Mouse (Mus musculus) heart, adult 2 months (tissue): ENCODE data around the gene Pcf11. TPM values are rescaled to one million over a fixed set of nuclear protein-coding genes. Genes with fewer than 3 reads are reported as not detected.

Source experiments
- DNase-seq, 2 experiments: peaks; one replicate each; pipeline ENCODE4 v3.0.0; 2021
- H3K27ac ChIP-seq: fragments of 200-600 bp; 2 replicates; pipeline ENCODE4 v1.8.1; 2022
- H3K27me3 ChIP-seq: fragments of 200-500 bp; 2 replicates; pipeline ENCODE4 v1.6.1; 2012; ENCODE audit warnings: mild to moderate bottlenecking, low read length, inconsistent platforms, mixed read lengths; ENCODE audit not compliant: control insufficient read depth, insufficient read depth
- H3K36me3 ChIP-seq: fragments of 200-500 bp; 2 replicates; pipeline ENCODE4 v1.6.1; 2012; ENCODE audit warnings: low read length, inconsistent platforms; ENCODE audit not compliant: control insufficient read depth, insufficient read depth
- H3K4me1 ChIP-seq: fragments of 200-500 bp; 2 replicates; pipeline ENCODE4 v1.6.1; 2011; ENCODE audit warnings: low read length; ENCODE audit not compliant: control insufficient read depth, insufficient read depth
- H3K4me3 ChIP-seq: fragments of 200-600 bp; 2 replicates; pipeline ENCODE4 v1.8.1; 2022
- H3K79me2 ChIP-seq: fragments of 200-500 bp; replicated peaks from 2 replicates; pipeline ENCODE4 v1.6.1; 2012; ENCODE audit warnings: mild to moderate bottlenecking, inconsistent platforms, low read length, moderate library complexity, mixed read lengths; ENCODE audit not compliant: control insufficient read depth, insufficient read depth
- H3K9ac ChIP-seq: fragments of 200-500 bp; 2 replicates; pipeline ENCODE4 v1.6.1; 2012; ENCODE audit warnings: low read depth, mild to moderate bottlenecking, control low read depth, inconsistent platforms, low read length, mixed read lengths
- CTCF ChIP-seq: fragments of 200-600 bp; IDR thresholded peaks from 2 replicates; pipeline ENCODE4 v1.8.1; 2022; ENCODE audit warnings: antibody characterized with exemption, mild to moderate bottlenecking, moderate library complexity
- EP300 ChIP-seq: fragments of 200-500 bp; IDR thresholded peaks from 2 replicates; pipeline ENCODE4 v1.6.1; 2011; ENCODE audit warnings: low read depth, low read length, control low read depth; ENCODE audit not compliant: insufficient read depth
- POLR2A ChIP-seq: fragments of 200-500 bp; IDR thresholded peaks from 2 replicates; pipeline ENCODE4 v1.6.1; 2011; ENCODE audit warnings: mild to moderate bottlenecking, low read depth, low read length, control low read depth; ENCODE audit not compliant: insufficient read depth
- WGBS: fragments of 180-500 bp; shearing (Covaris S2); methylation state at CpG from one replicate; pipeline ENCODE4 v1.1.7; 2018; 5-methylcytosine and 5-hydroxymethylcytosine counted together
- intact Hi-C: fragments of 180-260 bp; cut with DNase I; formaldehyde crosslinking; loops from one replicate; pipeline ENCODE4 v1.15.1; 2025
- polyA plus RNA-seq: library from polyadenylated mRNA; depleted of rRNA; stranded (reverse); fragments of >200 nt; gene quantifications from 2 replicates; pipeline ENCODE4 v1.2.3, GENCODE M21; 2012
- total RNA-seq, 2 experiments: library from RNA; stranded (reverse); gene quantifications; 2 replicates each; pipeline ENCODE4 v1.2.3; 2021

Pcf11 gene
- total and polyA plus RNA-seq, 3 experiments = 8.7 to 25.0 (median 22.4) TPM

DNA sequence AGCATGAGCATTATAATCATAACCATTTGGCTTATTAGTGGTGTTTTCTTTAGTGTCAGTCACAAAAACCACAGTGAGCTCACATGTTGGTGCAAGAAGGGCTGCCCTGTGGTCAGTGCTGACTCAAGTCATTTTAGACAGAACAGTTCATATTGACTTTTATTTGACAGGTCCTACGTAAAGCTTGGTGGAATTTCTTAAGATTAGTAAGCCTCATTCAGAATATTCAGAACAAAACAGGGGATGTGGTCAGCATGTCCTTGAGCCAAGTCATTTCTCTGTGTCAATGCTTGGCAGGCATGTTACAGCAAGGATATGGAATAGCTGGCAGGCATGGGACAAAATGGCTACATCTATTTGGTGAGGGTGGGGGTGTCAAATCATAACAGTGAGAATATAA lies 33.9 kb upstream of the Pcf11 start:
- H3K36me3 ChIP-seq = no peaks in the 10 kb centered on the region
- H3K9ac ChIP-seq = no peak overlapping the region
- DNase-seq = no peak
- H3K4me3 ChIP-seq = no peak overlapping the region
- TF ChIP-seq EP300 (no peak), CTCF (no peak), POLR2A (no peak)
- no peak overlapping the region for H3K27ac ChIP-seq
- H3K27me3 ChIP-seq = no peaks in the 10 kb centered on the region
- intact Hi-C loops = no loop called here
- WGBS = 70% methylated on average over 1 of the region's 1 CpGs
- H3K79me2 ChIP-seq = no peaks in the 10 kb centered on the region
- no peaks in the 10 kb centered on the region for H3K4me1 ChIP-seq

DNA sequence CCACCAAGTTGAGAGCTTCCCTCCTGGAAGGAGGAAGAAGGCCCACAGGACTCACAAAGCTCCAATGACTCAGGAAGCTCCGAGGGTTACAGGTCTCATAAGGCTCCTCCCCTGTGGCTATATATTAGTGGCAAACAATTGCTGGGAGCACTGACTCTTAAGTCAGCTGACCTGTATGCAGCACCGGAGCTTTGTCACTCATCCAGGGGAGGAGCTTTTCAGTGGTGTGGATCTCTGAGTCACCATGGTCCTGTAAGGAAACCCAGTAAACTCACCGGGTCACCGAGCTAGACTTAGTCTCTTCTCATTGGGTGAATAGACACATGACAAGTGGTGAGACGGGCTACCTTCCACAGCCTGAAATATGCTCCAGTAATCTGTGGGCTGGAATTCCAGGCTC lies 29.0 kb upstream of the Pcf11 start:
- no peak overlapping the region for H3K9ac ChIP-seq
- no peaks in the 10 kb centered on the region for H3K27me3 ChIP-seq
- TF ChIP-seq POLR2A (no peak), CTCF (no peak), EP300 (no peak)
- WGBS = 49% methylated on average over 5 of the region's 5 CpGs
- intact Hi-C loops = no loop called here
- H3K4me3 ChIP-seq = no peak overlapping the region
- H3K27ac ChIP-seq = no peak overlapping the region
- H3K4me1 ChIP-seq = no peaks in the 10 kb centered on the region
- H3K79me2 ChIP-seq = no peaks in the 10 kb centered on the region
- no peak for DNase-seq
- H3K36me3 ChIP-seq = no peaks in the 10 kb centered on the region

DNA sequence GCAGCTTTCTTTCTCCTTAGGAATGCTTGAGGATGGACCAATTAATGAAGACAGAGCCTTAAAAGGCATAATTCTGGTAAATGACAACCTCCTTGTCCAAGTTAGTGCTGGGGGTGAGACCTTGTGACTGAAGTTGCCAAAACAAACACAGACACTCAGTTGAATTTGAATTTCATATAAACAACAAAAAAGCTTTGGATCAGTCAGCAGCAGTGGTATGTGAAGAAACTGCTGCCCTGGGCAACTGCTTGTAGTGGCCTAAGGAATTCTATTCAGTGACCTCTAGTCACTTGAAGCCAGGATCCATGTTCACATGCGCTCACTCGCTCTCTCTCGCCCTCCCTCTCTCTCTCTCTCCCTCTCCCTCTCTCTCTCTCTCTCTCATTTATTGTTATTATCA lies 26.7 kb upstream of the Pcf11 start:
- intact Hi-C loops = no loop called here
- H3K4me1 ChIP-seq = no peaks in the 10 kb centered on the region
- H3K36me3 ChIP-seq = no peaks in the 10 kb centered on the region
- no peak overlapping the region for H3K27ac ChIP-seq
- no peaks in the 10 kb centered on the region for H3K79me2 ChIP-seq
- no peak for DNase-seq
- 87% methylated on average over 3 of the region's 3 CpGs for WGBS
- no peak for TF ChIP-seq CTCF
- TF ChIP-seq POLR2A = no peak
- TF ChIP-seq EP300 = no peak
- no peak overlapping the region for H3K4me3 ChIP-seq
- H3K9ac ChIP-seq = no peak overlapping the region
- no peaks in the 10 kb centered on the region for H3K27me3 ChIP-seq

DNA sequence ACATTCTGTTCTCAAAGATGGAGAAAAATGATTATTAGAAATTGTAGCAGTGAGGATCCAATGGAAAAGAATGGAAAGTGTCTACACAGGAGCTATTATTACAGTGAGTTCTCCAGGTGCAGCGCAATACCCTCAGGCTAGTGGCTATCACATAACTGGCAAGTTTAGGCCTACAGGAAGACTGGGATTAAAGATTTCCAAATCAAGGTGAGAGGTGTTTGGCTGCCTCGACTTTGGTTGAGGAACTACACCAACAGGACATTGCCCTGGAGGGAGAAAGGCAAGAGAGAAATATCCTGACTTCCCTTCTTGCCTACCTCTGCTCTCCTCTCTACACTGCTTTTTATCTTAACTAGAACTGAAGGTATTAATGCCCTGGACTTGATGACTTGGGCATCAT lies 19.4 kb upstream of the Pcf11 start:
- no peaks in the 10 kb centered on the region for H3K36me3 ChIP-seq
- no peak overlapping the region for H3K27ac ChIP-seq
- no peaks in the 10 kb centered on the region for H3K27me3 ChIP-seq
- TF ChIP-seq EP300 = no peak
- 79% methylated on average over 2 of the region's 2 CpGs for WGBS
- H3K4me1 ChIP-seq = no peaks in the 10 kb centered on the region
- H3K79me2 ChIP-seq = no peaks in the 10 kb centered on the region
- no peak overlapping the region for H3K4me3 ChIP-seq
- no peak for DNase-seq
- no peak overlapping the region for H3K9ac ChIP-seq
- intact Hi-C loops = no loop called here

DNA sequence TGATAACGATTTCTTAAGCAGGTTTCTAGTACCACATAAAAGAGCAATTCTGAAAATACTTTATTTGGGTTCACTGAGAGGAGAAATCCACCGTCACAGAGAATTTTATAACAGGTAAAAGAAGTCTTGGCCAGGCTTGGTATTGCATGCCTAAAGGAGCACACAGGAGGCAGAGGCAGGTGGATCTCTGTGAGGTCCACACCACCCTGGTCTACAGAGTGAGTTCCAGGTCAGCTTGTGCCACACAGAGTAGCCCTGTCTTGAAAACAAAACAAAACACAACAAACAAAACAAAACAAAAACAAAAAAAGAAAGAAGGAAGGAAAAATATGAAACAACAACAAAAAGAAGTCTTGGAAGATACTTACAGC lies 18.6 kb upstream of the Pcf11 start:
- intact Hi-C loops = no loop called here
- no peak for TF ChIP-seq EP300
- TF ChIP-seq POLR2A = no peak
- TF ChIP-seq CTCF = no peak
- H3K9ac ChIP-seq = no peak overlapping the region
- H3K4me1 ChIP-seq = no peaks in the 10 kb centered on the region
- no peaks in the 10 kb centered on the region for H3K27me3 ChIP-seq
- H3K27ac ChIP-seq = no peak overlapping the region
- 89% methylated on average over 2 of the region's 2 CpGs for WGBS
- no peak overlapping the region for H3K4me3 ChIP-seq
- H3K36me3 ChIP-seq = no peaks in the 10 kb centered on the region
- H3K79me2 ChIP-seq = no peaks in the 10 kb centered on the region
- DNase-seq = no peak

DNA sequence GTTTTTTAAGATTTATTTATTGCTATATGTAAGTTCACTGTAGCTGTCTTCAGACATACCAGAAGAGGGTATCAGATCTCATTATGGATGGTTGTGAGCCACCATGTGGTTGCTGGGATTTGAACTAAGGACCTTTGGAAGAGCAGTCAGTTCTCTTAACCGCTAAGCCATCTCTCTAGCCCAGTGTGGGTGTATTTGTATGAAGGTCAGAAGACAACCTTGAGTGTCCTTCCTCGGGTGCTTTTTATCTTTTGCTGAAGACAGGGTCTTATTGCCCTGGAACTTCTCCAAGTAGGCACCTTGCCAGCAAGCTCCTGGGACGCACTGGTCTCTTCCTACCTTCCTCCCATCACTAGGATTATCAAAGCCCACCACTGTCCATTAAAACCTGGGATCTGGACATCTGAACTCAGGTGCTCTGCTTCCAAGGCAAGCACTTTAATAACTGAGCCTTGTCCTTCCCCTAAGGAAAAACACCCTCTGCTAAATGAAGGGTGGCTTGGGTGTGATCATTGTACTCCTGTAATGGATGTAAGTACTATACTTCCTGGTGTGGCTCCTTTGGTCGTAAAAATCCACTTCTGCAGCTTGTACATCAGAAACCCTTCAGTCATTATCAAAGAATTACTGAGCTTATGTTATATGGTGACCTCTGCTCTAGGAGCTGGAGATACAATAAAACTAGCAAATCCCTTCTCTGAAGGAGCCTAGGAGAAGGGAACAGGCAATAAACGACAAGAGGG lies 18.0 kb upstream of the Pcf11 start:
- intact Hi-C loops = no loop called here
- WGBS = 44% methylated on average over 5 of the region's 5 CpGs

More for the DNA sequence above, 18.0 kb upstream of the Pcf11 start:
- H3K9ac ChIP-seq = no peak overlapping the region
- no peaks in the 10 kb centered on the region for H3K4me1 ChIP-seq
- no peaks in the 10 kb centered on the region for H3K36me3 ChIP-seq
- no peak overlapping the region for H3K4me3 ChIP-seq
- no peaks in the 10 kb centered on the region for H3K79me2 ChIP-seq
- H3K27ac ChIP-seq = no peak overlapping the region
- no peak for DNase-seq
- TF ChIP-seq EP300 = no peak
- TF ChIP-seq CTCF = no peak
- TF ChIP-seq POLR2A = no peak
- H3K27me3 ChIP-seq = no peaks in the 10 kb centered on the region
